Mouse (Mus musculus) C2C12 (cell line): Measurements from ENCODE around the gene Gm43951.

Experiments
- CEBPB ChIP-seq: IDR thresholded peaks from one replicate; pipeline ENCODE4 v1.6.1; 2011; ENCODE audit warnings: low read depth, mild to moderate bottlenecking, control low read depth, moderate library complexity
- CTCF ChIP-seq: IDR thresholded peaks from one replicate; pipeline ENCODE4 v1.5.1; 2011; ENCODE audit not compliant: control insufficient read depth, insufficient read depth, insufficient read length
- MAX ChIP-seq: IDR thresholded peaks from one replicate; pipeline ENCODE4 v1.6.1; 2011; ENCODE audit warnings: mild to moderate bottlenecking, control low read depth
- MYOD1 ChIP-seq: IDR thresholded peaks from one replicate; pipeline ENCODE4 v1.6.1; 2011; ENCODE audit warnings: low read depth; ENCODE audit not compliant: control insufficient read depth, insufficient read length

DNA sequence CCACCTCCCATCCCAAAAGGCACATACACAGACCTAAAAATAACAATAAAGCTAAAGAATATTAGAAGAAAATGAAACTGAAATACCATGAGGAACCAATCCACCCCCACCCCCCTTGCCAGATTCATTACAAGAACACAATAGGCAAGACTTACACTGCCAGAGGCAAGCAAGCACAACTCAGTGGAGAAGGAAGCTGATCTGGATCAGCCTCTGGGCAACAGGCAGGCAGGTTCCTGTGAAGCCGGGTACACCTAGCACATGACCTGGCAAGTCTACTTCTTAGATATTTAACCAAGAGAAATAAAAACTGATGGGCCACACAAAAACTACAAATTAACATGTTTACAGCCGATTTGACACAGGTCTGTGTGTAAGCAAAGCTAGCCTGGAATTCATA lies 43.4 kb downstream of the Gm43951 start:
- TF ChIP-seq CTCF: no peak
- TF ChIP-seq CEBPB: no peak
- TF ChIP-seq MAX: no peak
- no peak for TF ChIP-seq MYOD1
